Mouse (Mus musculus) cerebellum, adult 18-20 months (tissue): ENCODE data around the gene Ginm1.

Source experiments
- DNase-seq, 2 experiments: peaks; one replicate each; pipeline ENCODE4 v3.0.0; 2021

Gene Ginm1

DNA sequence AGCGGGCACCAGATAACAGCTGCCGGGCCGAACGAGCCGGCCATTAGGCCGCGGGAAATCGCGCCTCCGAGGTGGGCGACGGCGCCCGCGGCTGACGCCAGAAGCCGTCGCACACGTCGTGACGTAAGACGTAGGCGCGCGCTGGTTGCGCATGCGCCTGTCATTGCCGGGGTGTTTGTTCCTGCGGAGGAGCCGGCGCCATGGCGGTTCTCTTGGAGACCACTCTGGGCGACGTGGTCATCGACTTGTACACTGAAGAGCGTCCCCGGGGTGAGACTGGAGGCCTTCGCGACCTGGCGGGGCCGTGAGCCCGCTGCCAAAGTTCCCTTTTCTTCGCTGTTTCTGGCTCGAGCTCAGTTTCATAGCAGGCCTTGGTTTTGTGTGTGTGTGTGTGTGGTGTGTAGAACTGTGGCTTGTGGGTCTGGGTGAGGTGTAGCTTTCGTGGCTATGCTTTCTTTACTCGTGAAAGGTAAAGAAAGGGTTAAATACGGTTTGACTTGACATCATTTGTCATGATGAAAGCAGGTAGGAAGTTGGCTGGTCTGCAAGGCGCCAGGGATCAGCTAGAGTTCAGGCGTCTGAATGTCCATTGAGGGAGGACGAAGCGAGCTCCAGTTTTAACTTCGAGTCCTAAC is at the start of gene Ginm1, which contains the start of gene Ppil4:
Gene Ginm1, minus strand, starts transcription at position 74 of the 635 bp plus-strand sequence.
Gene Ppil4, plus strand, starts transcription at position 141 of the 635 bp plus-strand sequence.
- DNase-seq: peak; percentile 77 to 96

DNA sequence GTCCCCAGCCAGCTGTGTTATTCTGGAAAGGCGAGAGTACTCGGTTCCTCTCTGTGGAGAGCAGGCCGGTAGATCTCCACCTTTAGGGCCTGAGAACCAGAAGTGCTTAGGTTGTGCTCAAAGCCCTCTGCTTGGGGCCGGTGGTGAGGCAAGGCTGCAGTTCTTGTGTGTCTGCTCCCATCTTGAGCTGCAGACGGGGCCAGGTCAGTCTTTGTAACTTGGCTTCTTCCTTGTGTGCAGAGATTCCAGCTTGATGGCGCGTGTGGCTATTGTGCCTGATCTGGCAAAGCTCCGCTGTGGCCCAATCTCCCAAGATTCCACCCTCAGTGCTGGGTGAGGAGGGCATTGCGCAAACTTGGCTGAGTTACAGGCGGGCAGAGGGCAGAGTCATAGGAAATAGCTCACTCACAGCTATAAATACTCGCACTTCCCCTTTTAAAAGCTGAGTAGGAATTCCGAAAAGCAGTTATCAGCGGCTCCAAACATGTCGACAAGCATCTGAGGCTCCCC is 49.0 kb upstream of the Ginm1 start:
- DNase-seq: no peak

DNA sequence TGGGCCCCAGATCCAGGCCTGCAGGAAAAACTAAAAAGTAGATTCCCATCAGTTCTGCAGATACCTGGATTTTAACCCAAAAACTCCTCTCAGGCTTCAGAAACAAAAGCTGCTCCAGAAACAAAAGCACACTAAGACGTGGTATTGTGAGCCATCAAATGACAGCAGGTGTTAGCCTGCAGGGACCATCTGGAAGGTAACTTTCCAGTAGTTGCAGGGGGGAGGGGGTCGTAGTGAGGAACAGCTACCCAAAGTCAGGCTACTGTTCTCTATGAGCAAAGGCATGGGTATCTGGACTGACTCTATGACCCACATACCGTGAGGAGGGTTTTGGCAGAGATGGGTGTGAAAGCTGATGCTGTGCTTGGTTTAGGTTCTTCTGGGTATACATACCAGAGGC is 48.2 kb upstream of the Ginm1 start:
- no peak for DNase-seq

DNA sequence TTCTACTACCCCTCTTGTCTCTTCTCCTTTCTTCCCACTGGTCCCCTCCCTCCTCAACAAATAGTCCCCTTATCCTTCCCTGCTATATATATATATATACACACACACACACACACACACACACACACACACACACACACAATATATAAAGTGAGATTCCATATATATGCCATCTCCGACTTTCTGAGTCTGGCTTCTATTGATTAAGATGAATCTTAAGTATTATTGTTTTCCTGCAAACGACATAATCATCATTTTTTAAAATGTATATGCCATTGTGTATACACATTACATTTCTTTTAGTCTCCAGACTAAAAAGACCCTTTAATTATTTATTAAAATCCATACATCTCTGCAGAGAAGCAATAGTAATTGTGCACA is 47.7 kb upstream of the Ginm1 start:
- no peak for DNase-seq

DNA sequence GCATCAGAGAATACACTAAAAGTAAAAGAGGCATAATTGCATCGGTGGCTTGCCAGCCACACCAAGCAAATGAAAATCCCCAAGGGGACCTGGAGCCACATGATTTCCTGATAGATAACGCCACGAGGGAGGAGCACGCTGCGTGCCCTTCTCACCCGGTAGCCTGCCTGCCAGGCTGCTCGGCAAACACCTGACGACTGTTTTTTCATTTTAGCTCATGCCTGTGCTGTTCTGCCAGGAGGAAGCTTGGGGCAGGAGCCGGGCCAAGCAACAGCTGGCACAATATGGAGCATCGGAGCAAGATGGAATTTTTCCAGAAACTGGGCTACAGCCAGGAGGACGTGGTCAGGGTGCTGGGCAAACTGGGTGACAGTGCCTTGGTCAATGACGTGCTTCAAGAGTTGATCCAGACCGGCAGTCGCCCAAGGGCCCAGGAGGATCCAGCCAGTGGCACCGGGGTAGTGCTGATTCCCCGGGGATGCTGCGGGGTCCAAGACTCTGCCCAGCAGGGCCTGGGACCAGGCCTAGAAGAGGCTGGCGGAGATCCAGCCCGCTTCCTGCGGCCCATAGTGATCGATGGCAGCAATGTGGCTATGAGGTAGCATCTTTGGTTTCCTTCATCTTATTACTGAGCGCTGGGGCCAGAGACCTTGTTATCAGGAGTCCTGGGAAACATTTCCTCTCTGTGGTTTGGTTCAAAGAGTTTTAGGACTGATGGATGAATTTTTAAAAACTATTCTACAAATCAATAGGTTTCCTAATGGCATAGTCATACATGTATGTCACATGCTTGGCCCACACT is 47.1 kb upstream of the Ginm1 start:
- DNase-seq: peak; percentile 37 to 45

DNA sequence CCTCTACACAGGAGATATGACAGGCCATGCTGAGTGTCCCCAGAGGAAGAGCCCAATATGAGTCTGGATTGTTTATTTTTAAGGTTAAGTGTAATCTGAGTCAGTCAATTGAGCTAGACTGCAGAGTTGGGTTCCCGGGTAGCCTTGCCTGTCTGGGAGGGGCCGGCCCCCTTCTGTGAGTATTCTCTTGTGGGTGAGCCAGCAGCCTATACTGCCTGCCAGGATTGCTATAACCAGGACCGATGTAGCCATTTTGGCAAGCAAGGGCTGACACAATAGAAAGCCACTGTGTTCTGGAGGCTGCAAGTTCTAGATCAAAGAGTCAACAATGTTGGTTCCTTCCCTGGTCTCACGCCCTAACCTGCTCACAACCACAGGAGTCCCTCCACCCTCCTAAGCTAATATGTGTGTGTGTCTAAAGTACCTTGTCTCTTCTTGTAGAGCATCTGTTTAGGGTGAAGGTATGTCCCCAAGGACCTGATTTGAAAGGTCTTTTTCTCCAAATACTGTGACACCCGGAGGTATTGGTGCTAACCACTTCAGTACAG is 46.3 kb upstream of the Ginm1 start:
- no peak for DNase-seq

DNA sequence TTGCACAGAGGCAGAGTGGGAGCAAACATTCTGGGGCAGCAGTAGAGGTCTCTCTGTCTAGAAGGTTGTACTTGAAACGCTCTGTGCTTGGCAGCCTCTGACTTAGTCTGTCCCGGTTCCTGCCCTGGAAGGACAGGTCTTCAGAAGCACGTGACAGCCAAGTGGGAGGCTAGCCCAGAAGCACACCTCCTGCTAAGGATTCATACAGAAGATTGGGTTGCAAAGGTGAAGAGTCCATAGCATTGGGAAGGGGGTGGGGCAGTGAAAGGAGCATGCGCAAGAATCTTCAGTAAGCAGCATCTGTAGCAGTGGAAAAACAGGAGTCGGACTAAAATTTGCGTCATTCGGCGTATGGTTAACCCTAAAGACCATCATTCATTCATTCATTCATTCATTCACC is 45.4 kb upstream of the Ginm1 start:
- no peak for DNase-seq

DNA sequence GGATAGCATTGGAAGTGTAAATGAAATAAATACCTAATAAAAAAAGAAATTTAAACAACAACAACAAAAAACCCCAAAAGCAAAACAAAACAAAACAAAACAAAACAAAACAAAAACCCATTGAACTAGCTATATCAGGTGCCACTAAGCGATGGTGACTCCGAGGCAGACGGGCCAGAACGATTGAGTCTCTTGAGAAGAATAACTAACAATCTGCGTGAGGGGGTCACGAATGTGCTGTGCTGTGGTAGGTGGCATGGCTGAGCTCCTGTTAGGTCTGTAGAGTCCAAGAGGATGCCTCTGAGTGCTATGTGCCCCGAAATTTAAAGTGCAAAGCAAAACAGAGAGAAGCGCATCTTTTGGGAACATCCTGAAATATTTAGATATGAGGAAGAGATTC is 44.8 kb upstream of the Ginm1 start:
- DNase-seq: no peak

DNA sequence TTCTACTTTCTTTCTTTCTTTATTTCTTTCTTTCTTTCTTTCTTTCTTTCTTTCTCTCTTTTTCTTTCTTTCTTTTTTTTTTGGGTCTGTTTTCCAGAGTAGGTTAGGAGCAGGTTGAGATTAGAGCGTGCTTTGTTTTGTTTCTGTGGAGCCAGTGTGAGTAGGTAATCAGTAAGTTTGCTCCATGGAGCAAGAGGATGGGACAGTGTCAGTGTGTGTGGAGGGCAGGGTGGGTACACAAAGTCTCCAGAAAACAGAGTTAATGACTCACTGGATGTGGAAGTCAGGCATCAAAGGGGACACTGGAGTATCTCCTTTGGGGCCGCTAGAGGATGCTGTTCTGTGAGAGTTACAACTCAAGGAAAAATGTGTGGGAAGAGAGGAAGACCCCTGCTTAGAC is 44.3 kb upstream of the Ginm1 start:
- DNase-seq: no peak

DNA sequence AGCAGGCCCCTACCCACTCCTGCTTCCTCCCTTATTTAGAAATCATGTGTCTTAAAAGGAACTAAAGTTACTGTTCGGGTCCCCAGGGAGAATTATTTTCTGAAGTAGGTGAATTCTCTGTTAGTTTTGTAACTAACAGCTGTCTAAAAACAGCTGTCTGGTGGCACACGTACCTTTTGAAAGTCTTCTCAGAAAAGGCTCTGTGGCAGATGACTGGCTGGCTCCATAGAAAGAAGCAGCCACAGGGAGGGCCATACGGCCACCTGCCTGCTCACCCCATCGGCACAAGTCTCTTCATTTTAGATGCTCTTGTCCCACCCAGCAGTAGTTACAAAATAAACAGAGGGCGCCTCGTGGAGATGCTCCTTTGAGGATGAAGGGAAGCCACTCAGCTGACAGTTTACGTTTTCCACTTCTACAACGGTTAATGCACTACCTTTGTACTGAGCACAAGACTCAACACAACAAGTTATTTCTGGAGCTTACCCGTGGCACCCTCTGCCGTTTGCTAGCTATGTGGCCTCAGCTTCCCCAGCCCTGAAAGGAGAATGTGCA is 42.1 kb upstream of the Ginm1 start:
- DNase-seq: no peak

DNA sequence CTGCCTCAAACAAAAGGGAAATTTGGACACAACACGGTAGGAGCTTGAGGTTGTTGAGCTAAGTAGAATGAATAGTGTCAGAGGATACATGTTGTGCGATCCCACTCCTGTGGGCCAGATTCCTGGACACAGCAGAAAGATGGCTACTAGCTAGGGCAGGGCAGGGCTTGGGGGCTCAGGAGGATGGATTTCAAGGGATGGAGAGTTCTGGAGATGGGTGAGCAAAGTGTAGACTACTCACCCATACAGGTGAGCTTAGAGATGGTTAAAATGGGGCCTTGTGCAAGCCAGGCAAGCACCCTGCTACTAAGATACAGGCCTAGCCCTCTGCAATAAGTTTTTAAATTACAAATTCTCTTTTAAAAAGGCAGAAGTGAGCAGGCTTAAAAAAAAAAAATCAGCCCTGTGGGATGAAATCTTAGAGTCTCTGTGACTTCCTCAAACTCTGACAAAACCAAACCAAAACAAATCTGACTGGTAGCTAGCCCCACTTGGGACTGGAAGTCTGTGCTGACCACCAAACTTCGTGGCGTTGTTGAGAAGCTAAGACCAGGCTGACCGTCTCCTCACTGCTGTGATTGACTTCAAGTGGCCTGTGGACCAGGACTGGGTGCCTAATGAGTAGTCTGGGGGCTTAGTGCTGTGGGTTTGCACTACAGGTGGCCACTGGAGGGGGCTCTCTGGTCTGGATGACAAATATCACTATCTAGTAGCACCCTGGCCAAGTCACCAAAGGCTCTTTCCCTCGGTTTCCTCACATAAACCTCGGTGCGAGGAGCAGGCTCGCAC is 40.9 kb upstream of the Ginm1 start:
- DNase-seq: no peak

DNA sequence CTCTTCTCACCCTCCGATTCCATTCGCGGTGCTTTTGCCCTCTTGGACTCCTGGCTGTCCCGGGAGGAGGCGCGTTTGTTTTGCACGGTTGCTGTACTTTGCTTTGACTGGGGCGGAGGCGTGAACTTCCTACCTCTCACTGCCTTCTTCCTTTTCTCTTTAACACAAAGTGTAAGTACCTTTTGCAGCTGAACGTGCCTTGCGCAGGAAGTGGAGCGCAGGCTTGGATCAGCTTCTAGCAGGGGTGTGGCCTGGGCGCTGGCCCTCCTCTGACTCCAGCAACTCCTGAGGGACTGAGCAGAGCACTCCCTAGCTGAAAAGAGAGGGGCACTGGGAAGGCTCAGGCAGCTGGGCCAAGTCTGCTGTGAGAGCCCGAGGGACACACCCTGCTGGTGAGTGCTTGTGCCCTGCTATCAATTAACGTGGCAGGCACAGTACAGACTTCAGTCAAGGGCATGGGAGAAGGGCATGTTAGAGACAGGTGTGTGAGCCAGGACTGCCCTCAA is 39.6 kb upstream of the Ginm1 start, which contains the start of gene Zc3h12d:
Gene Zc3h12d, plus strand, starts transcription at position 300 of the 506 bp plus-strand sequence.
- no peak for DNase-seq

DNA sequence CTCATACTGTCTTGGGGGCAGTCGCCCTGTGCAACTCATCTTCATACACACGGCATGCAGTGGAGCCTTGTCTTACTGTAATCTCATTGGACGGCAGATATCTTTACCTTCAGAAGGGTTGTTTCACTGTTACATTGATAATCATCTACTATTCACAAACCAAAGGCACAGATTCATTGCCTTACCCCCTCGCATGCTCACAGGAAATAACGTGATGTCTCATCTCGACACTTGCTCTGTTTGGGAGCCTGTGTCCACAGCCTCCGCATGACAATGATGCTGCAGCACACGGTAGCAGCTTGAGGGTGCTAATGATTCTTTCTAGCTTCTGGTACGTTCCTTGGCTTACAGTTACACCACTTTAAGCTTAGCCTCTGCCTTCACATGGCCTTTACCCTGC is 33.5 kb upstream of the Ginm1 start:
- no peak for DNase-seq

DNA sequence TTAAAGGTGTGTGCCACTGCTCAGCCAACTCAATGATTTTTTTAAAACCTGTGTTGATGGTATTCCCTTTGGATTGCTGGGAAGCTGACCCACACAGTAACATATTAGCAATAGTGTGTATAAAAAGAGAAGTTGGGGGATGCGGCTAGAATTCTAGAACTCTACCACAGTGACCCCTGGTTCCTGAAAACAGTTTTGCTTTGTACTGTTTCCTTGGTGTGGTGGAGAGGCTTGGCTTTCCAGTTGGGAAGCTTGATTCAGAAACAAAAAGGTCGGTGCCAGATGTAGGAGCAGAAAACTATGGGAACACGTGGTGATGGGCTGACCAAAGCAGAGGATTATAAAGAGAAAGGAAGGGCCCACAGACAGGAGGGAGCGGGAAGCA is 32.6 kb upstream of the Ginm1 start:
- DNase-seq: no peak

DNA sequence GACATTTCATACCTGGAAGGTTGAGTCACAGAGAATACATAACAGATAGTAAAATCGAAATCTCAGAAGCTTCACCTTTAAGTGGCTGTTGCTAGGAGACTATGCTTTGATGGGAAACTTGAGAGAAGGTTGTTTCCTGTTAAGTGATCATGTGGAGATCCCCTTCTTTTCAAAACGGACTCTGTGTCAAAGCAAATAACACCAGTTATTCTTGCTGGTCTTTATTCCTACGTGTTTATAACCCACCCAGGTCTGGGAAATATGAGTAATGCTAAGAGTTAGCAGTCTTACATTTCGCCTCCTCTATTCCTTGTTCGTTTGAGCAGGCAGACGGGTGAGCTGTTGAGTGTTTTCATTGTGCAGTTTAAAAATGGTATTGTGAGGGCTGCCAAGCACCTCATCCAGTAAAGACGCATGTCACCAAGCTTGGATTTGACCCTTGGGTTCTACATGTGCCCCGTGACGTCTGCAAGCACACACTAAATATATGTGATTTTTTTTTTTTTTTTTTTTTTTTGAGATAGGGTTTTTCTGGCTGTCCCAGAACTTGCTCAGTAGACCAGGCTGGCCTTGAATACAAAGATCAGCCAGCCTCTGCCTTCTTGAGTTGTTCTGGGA is 32.1 kb upstream of the Ginm1 start:
- no peak for DNase-seq

DNA sequence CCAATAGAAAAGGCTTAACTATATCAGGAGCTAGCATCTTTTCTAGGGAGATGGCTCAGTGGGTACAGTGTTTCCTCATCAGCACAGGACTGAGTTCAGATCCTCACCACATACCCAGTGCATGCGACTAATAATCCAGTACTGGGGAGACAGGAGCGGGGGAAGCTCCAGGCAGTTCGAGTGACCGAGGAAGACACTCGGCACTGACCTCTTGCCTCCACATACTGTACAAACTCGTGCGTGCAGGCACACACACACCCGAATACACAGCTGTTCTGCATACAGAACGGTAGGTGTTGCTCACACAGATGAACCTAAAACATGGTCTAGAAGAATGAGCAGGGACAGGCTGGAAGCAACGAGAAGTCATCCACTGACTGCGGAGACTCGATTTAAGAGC is 29.4 kb upstream of the Ginm1 start:
- no peak for DNase-seq

DNA sequence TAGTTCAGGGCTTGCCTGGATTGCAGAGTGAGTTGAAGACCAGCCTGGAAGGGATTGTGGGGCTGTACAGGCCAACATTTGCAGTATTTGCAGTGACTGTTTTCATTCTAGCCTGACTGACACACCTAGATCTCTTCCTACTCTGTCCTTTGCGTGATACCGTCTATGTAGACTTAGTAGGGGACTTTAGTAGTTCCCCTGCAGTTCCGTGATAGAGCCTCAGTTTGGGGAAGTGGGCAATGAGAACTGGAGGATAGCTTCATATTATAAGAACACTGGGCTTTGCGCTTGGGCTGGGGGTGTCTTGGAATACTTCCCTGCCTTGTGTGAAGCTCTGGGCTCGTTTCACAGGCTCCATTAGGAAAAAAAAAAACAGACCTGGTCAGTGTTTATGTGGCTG is 27.5 kb upstream of the Ginm1 start:
- DNase-seq: no peak

DNA sequence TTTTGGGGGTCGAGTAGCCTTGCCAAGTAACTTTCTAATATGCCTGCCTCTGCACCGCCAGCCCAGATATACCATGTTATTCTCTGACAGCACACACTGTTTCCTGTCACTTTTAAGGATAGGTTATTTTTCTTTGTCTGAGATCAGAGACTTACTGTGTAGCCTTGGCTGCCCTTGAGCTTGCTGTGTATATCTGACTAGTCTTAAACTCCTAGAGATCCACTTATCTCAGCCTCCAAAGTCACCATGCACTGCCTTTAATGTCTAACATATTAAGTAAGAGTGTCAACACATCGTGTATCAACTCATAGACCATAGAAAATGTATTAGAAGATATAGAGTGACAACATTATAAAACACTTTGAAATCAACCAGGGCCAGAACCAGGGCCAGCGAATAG is 27.0 kb upstream of the Ginm1 start:
- DNase-seq: no peak

DNA sequence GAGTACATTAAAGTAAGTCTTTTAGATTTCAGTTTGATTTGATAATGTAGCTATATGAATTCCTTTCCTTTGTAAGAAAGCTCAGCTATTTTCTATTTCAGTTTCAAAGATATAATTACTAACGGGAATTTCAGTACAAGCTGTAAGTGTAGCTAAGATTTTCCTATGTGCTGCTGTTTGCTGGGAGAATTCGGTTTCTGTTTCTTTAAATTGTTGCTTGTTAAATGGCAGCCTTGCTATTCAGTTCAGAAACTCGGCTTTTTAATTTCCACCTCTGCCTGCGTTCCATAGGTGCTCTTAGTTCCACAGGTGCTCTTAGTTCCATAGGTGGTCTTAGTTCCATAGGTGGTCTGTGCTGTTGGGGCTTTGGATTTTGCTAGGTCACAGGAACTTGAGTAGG is 26.5 kb upstream of the Ginm1 start:
- DNase-seq: no peak

DNA sequence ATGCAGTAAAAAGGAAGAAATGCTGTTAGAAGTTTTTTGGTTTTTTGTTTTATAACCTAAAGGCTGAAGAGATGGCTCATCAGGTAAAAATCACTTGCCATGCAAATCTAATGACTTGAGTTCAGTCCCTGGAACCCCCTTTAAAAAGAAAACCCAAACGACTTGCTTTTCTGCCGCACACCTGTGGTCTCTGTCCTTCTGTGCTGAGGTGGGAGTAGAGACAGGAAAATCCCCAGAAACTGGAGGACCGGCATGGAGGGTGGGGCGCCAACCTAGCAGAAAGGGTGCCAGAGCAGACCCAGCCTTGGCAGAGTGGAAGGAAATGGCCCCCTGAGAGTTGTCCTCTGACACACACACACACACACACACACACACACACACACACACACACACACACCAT is 26.1 kb upstream of the Ginm1 start:
- DNase-seq: no peak

DNA sequence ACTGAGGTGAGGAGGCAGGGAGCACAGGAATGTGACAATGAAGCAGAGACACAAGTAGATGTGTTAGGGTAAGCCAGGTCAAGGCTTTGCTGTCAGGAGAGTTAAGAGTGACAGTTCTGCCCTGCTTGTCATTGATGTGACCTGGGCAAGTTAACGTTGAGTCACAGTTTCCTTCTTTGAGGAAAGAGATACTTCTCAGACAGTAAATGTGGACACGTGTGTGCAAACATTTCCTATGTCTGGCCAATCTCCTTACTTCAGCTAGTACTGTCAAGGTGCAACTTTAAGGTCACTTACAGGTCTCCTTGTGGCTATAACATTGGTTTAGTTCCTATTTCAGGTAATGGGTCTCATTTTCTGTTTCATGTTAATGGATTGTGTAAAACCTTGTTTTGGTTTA is 23.9 kb upstream of the Ginm1 start:
- no peak for DNase-seq

DNA sequence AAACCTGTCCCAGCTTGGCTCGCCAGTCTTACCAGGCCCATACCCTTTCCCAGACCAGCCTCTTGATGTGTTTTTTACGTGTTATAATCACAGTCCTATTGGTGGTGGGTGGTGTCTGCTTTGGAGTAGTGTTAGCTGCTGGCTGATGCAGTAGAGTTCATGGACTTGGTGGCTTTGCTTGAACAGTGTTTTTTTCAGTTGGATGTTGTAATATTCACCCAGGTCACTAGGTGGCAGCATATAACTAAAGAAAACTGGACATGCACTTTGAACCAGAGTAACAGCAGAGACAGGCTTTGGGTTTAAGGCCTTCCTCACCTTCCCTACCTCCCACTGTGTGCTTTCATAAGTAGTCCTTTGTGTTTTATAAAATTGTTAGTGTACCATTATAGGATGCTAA is 17.3 kb upstream of the Ginm1 start:
- peak; percentile 48 to 64 for DNase-seq
